Mouse (Mus musculus) mature B cell (primary cell): ENCODE data around the gene Taar9.
"Not testable (repeated sequence)": the region's sequence is repeated elsewhere in the genome, so short reads cannot be mapped to it uniquely, and the experiment has no call there.

Source experiments
- in situ Hi-C: fragments of 300-500 bp; cut with MboI; formaldehyde crosslinking; loops from 2 replicates; pipeline ENCODE4 v1.14.3; 2019

Gene Taar9

GRCm38 (mm10) chr10:24076200-24076599 is 33.1 kb downstream of the Taar9 start, which contains the start of gene Taar8a:
Gene Taar8a, plus strand, starts transcription at chr10:24076500.
- in situ Hi-C loops = not testable (repeated sequence)

- in situ Hi-C loops = not testable (repeated sequence)
These were observed 34.6 kb downstream of the Taar9 start for GRCm38 (mm10) chr10:24074751-24075150.

- in situ Hi-C loops = no loop called here
These were observed 50.3 kb downstream of the Taar9 start for GRCm38 (mm10) chr10:24058986-24059385.
